Mouse (Mus musculus) frontal cortex, adult (tissue): ENCODE results near the gene Rrp7a.
A peak's percentile ranks its signal among the peaks of the same experiment; 100 is the strongest.

Experiments
- ATAC-seq: cut with Nextera tagmentation; 2 replicates; pipeline ENCODE4 v1.9.2; 2017; ENCODE audit warnings: mild to moderate bottlenecking, moderate library complexity, mixed read lengths; ENCODE audit not compliant: low TSS enrichment

The Rrp7a gene

GRCm38 (mm10) chr15:83065543-83065942, 57.1 kb downstream of the Rrp7a start:
- peak; percentile 38; the same call in 1 of the 2 replicates for ATAC-seq
